Mouse (Mus musculus) intestine, embryonic 16.5 days (tissue): ENCODE results near the gene Rec8. TPM values are rescaled to one million over a fixed set of nuclear protein-coding genes. Genes with fewer than 3 reads are reported as not detected.
A peak's percentile ranks its signal among the peaks of the same experiment; 100 is the strongest.

ENCODE experiments used
- ATAC-seq: fragments of 200-750 bp; cut with Nextera tagmentation; 2 replicates; pipeline ENCODE4 v1.8.0; 2017; ENCODE audit warnings: moderate TSS enrichment, moderate library complexity
- H3K27ac ChIP-seq: fragments of 300-500 bp; sonication (generic); 2 replicates; pipeline ENCODE4 v1.5.1; 2014; ENCODE audit warnings: mild to moderate bottlenecking, low read length
- H3K27me3 ChIP-seq: fragments of 300-500 bp; sonication (generic); replicated peaks from 2 replicates; pipeline ENCODE4 v1.6.1; 2014; ENCODE audit warnings: low read length, control low read depth, mixed read lengths; ENCODE audit not compliant: control insufficient read depth, insufficient read depth
- H3K36me3 ChIP-seq: fragments of 300-500 bp; sonication (generic); 2 replicates; pipeline ENCODE4 v1.6.1; 2014; ENCODE audit warnings: low read length, control low read depth; ENCODE audit not compliant: control insufficient read depth, insufficient read depth
- H3K4me1 ChIP-seq: fragments of 300-500 bp; sonication (generic); 2 replicates; pipeline ENCODE4 v1.6.1; 2014; ENCODE audit warnings: low read length, control low read depth, mixed read lengths; ENCODE audit not compliant: control insufficient read depth, insufficient read depth
- H3K4me2 ChIP-seq: fragments of 300-500 bp; sonication (generic); 2 replicates; pipeline ENCODE4 v1.6.1; 2014; ENCODE audit warnings: low read depth, low read length, control low read depth
- H3K4me3 ChIP-seq: fragments of 300-500 bp; sonication (generic); 2 replicates; pipeline ENCODE4 v1.5.1; 2014; ENCODE audit warnings: mild to moderate bottlenecking, low read length
- H3K9ac ChIP-seq: fragments of 300-500 bp; sonication (generic); 2 replicates; pipeline ENCODE4 v1.6.1; 2014; ENCODE audit warnings: low read depth, low read length
- H3K9me3 ChIP-seq: fragments of 300-500 bp; sonication (generic); 2 replicates; pipeline ENCODE4 v1.6.1; 2016; ENCODE audit warnings: low read length, control low read depth; ENCODE audit not compliant: control insufficient read depth
- WGBS: fragments of 180-500 bp; shearing (Covaris S2); extraction: QIAGEN DNeasy Blood & Tissue Kit; methylation state at CpG from one replicate; pipeline ENCODE4 v1.1.7; 2014; 5-methylcytosine and 5-hydroxymethylcytosine counted together
- polyA plus RNA-seq: library from polyadenylated mRNA; unstranded; fragments of >200 nt; fragmentation: Nextera tagmentation; extraction: Ambion mirVana; gene quantifications from 2 replicates; pipeline ENCODE4 v1.2.1, GENCODE M21; 2015

Rec8 gene
- 13.1 and 13.9 TPM in 2 replicates for polyA plus RNA-seq

GRCm38 (mm10) chr14:55617822-55618221 lies at the start of gene Rec8:
TSS of gene Rec8 (plus strand) at chr14:55618037.
- Histone ChIP-seq H3K27me3 (no peaks in the 10 kb centered on the region), H3K36me3 (no peaks in the 10 kb centered on the region), H3K4me1 (peaks cover 9% of the 10 kb centered on the region; the same call in 1 of the 2 replicates), H3K27ac (no peak within 1 kb of the TSS), H3K4me2 (peak within 1 kb of the TSS; percentile 49), H3K4me3 (peak within 1 kb of the TSS; percentile 37), H3K9me3 (no peaks in the 10 kb centered on the region), H3K9ac (peak within 1 kb of the TSS; percentile 46; the same call in 1 of the 2 replicates)
- 28% methylated on average over 21 of the region's 21 CpGs for WGBS
- ATAC-seq: peak; percentile 90

DNA sequence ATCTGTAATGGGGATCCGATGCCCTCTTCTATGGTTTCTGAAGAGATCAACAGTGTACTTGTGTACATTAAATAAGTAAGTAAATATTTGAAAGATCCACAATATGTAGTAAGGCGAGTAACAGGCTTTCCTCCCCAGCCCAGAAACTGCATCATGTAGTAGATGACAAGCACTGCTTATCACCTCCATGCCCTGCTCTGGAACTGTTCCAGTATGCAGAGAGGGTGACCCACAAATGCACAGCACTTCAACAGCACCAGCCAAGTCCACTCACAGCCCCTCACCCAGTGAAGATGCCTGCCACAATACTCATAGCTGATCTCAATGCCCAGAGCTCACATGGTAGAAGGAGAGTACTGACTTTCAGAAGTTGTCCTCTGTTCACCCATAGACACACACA lies 47.2 kb upstream of the Rec8 start:
- 0 out of 2 replicates have a peak, but pooled peaks cover 3% of the 10 kb centered on the region for H3K4me1 ChIP-seq
- no peak for ATAC-seq
- H3K9me3 ChIP-seq: no peaks in the 10 kb centered on the region
- H3K27ac ChIP-seq: no peak overlapping the region
- no peak overlapping the region for H3K4me3 ChIP-seq
- H3K9ac ChIP-seq: no peak overlapping the region
- 80% methylated on average over 2 of the region's 2 CpGs for WGBS
- H3K36me3 ChIP-seq: peaks cover 12% of the 10 kb centered on the region
- no peaks in the 10 kb centered on the region for H3K27me3 ChIP-seq
- no peak overlapping the region for H3K4me2 ChIP-seq

DNA sequence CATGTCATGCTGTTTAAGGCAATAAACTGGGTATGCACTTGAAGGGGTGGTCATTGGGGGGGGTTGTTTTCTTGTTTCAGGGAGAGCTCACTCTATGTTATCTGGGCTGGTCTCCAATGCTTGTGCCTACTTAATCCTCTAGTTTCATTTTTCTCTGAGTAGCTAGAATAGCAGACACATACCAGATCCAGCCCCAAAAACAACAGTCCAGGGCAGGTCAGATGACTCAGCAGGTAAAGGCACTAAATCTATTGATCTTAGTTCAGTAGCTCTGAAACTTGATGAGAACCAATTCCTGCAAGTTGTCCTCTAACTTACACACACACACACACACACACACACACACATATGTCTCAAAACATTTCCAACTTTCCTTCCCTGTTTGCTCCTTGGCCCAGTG lies 46.1 kb upstream of the Rec8 start:
- no peak overlapping the region for H3K27ac ChIP-seq
- ATAC-seq: no peak
- H3K4me3 ChIP-seq: no peak overlapping the region

DNA sequence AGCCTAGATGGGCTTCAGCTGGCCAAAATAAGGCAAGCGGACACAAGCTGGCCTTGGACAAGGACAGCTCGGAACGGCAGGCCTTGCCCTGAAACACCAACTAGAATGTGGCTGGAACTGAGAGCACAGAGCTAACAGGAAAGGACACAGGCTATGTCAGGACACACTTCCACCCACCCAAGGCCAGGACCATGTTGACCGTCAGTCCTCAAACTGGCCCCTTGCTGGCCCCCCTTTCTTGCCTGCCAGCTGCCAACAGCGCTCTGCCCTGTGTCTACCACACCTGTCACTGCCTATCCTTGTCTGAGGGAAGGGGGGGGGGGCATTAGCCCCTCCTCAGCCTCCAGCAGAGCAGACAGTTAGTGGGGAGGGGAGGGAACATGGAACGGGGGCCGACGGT lies 42.5 kb upstream of the Rec8 start, which contains the start of gene Fitm1:
Gene Fitm1, plus strand, starts transcription at position 316 of the 400 bp plus-strand sequence.
- H3K4me1 ChIP-seq: peaks cover 15% of the 10 kb centered on the region
- no peak within 1 kb of the TSS for H3K27ac ChIP-seq
- no peak for ATAC-seq
- no peak within 1 kb of the TSS for H3K4me3 ChIP-seq
- 69% methylated on average over 8 of the region's 8 CpGs for WGBS
- H3K9ac ChIP-seq: no peak within 1 kb of the TSS
- peaks cover 5% of the 10 kb centered on the region for H3K36me3 ChIP-seq
- no peak within 1 kb of the TSS for H3K4me2 ChIP-seq
- H3K27me3 ChIP-seq: no peaks in the 10 kb centered on the region
- H3K9me3 ChIP-seq: no peaks in the 10 kb centered on the region

More for the DNA sequence above, 46.1 kb upstream of the Rec8 start:
- 0 out of 2 replicates have a peak, but pooled peaks cover 3% of the 10 kb centered on the region for H3K4me1 ChIP-seq
- H3K36me3 ChIP-seq: peaks cover 7% of the 10 kb centered on the region; the same call in 1 of the 2 replicates
- no peaks in the 10 kb centered on the region for H3K27me3 ChIP-seq
- no peak overlapping the region for H3K4me2 ChIP-seq
- no peaks in the 10 kb centered on the region for H3K9me3 ChIP-seq
- no peak overlapping the region for H3K9ac ChIP-seq

GRCm38 (mm10) chr14:55575711-55576110 lies 42.1 kb upstream of the Rec8 start:
- Histone ChIP-seq H3K9ac (no peak overlapping the region), H3K27me3 (no peaks in the 10 kb centered on the region), H3K4me2 (no peak overlapping the region), H3K4me3 (no peak overlapping the region), H3K9me3 (no peaks in the 10 kb centered on the region), H3K27ac (no peak overlapping the region), H3K4me1 (peaks cover 15% of the 10 kb centered on the region), H3K36me3 (peaks cover 8% of the 10 kb centered on the region)
- no peak for ATAC-seq
- WGBS: 73% methylated on average over 13 of the region's 13 CpGs

DNA sequence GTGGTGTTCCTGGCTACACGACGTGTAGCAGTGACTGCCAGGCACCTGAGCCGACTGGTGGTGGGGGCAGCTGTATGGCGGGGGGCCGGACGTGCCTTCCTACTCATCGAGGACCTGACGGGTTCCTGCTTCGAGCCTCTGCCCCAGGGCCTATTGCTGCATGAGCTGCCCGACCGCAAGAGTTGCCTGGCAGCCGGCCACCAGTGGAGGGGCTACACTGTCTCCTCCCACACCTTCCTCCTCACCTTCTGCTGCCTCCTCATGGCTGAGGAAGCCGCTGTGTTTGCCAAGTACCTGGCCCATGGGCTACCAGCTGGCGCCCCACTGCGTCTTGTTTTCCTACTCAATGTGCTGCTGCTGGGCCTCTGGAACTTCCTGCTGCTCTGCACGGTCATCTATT lies 41.5 kb upstream of the Rec8 start:
- no peak overlapping the region for H3K4me3 ChIP-seq
- H3K36me3 ChIP-seq: peaks cover 13% of the 10 kb centered on the region
- no peak for ATAC-seq
- H3K4me2 ChIP-seq: no peak overlapping the region
- H3K9me3 ChIP-seq: no peaks in the 10 kb centered on the region
- 81% methylated on average over 16 of the region's 16 CpGs for WGBS
- H3K27ac ChIP-seq: no peak overlapping the region
- no peak overlapping the region for H3K9ac ChIP-seq
- H3K4me1 ChIP-seq: peaks cover 15% of the 10 kb centered on the region
- no peaks in the 10 kb centered on the region for H3K27me3 ChIP-seq

GRCm38 (mm10) chr14:55577871-55578667 lies 39.8 kb upstream of the Rec8 start, which contains the start of gene Psme1:
TSS of gene Psme1 (plus strand) at chr14:55578123.
- peak within 1 kb of the TSS; percentile 92 for H3K4me3 ChIP-seq
- H3K9ac ChIP-seq: peak within 1 kb of the TSS; percentile 96
- ATAC-seq: peak; percentile 94
- WGBS: under 1% methylated on average over 32 of the region's 32 CpGs
- no peaks in the 10 kb centered on the region for H3K27me3 ChIP-seq
- peaks cover 13% of the 10 kb centered on the region for H3K36me3 ChIP-seq
- peak within 1 kb of the TSS; percentile 81 for H3K4me2 ChIP-seq
- peaks cover 15% of the 10 kb centered on the region for H3K4me1 ChIP-seq
- peak within 1 kb of the TSS; percentile 89 for H3K27ac ChIP-seq
- H3K9me3 ChIP-seq: no peaks in the 10 kb centered on the region

GRCm38 (mm10) chr14:55578668-55579269 lies 39.1 kb upstream of the Rec8 start:
- peak overlapping the region; percentile 92 for H3K4me3 ChIP-seq
- no peaks in the 10 kb centered on the region for H3K27me3 ChIP-seq
- peak overlapping the region; percentile 89 for H3K27ac ChIP-seq
- peaks cover 13% of the 10 kb centered on the region for H3K36me3 ChIP-seq
- H3K4me1 ChIP-seq: peaks cover 15% of the 10 kb centered on the region
- ATAC-seq: peak; percentile 65
- 20% methylated on average over 6 of the region's 6 CpGs for WGBS
- no peaks in the 10 kb centered on the region for H3K9me3 ChIP-seq
- peak overlapping the region; percentile 81 for H3K4me2 ChIP-seq
- H3K9ac ChIP-seq: peak overlapping the region; percentile 96
